Mouse (Mus musculus) forebrain, embryonic 10.5 days (tissue): ENCODE measurements at regions not wholly inside any gene's neighbourhood (a gene's known extent, or its start where the extent isn't known, plus 50 kb on each side); places are given as distances from the start of the nearest gene placed in this dataset.

Experiments
- DNase-seq: peaks from one replicate; pipeline ENCODE4 v3.0.0-alpha.2; 2017; ENCODE audit warnings: low spot score; ENCODE audit errors: extremely low spot score
- H3K27ac ChIP-seq: fragments of 300-500 bp; sonication (generic); 2 replicates; pipeline ENCODE4 v1.5.1; 2016; ENCODE audit warnings: mild to moderate bottlenecking
- H3K27me3 ChIP-seq: fragments of 300-500 bp; sonication (generic); 2 replicates; pipeline ENCODE4 v1.6.1; 2016; ENCODE audit warnings: mild to moderate bottlenecking; ENCODE audit not compliant: poor library complexity, severe bottlenecking
- H3K36me3 ChIP-seq: fragments of 300-500 bp; sonication (generic); replicated peaks from 2 replicates; pipeline ENCODE4 v1.6.1; 2016; ENCODE audit warnings: mild to moderate bottlenecking, moderate library complexity
- H3K4me1 ChIP-seq: fragments of 300-500 bp; sonication (generic); 2 replicates; pipeline ENCODE4 v1.6.1; 2016
- H3K4me3 ChIP-seq: fragments of 300-500 bp; sonication (generic); 2 replicates; pipeline ENCODE4 v1.5.1; 2016; ENCODE audit warnings: mild to moderate bottlenecking, moderate library complexity
- H3K9me3 ChIP-seq: fragments of 300-500 bp; sonication (generic); 2 replicates; pipeline ENCODE4 v1.6.1; 2016; ENCODE audit warnings: mild to moderate bottlenecking, moderate library complexity
- WGBS: fragments of 180-500 bp; shearing (Covaris S2); methylation state at CpG from one replicate; pipeline ENCODE4 v1.1.7; 2016; 5-methylcytosine and 5-hydroxymethylcytosine counted together

- H3K4me3 ChIP-seq = no peak overlapping the region
- DNase-seq = peak; percentile 70
- H3K27ac ChIP-seq = peak overlapping the region; percentile 82
- peaks cover 12% of the 10 kb centered on the region for H3K9me3 ChIP-seq
- H3K36me3 ChIP-seq = no peaks in the 10 kb centered on the region
- WGBS = 43% methylated on average over 15 of the region's 15 CpGs
- peaks cover 56% of the 10 kb centered on the region for H3K27me3 ChIP-seq
- peaks cover 58% of the 10 kb centered on the region for H3K4me1 ChIP-seq
These were observed 70.3 kb downstream of the Matn1 start for GRCm38 (mm10) chr4:131014301-131015081.

GRCm38 (mm10) chr4:131015156-131015555 lies 71.0 kb downstream of the Matn1 start:
- H3K4me1 ChIP-seq = peaks cover 53% of the 10 kb centered on the region
- no peaks in the 10 kb centered on the region for H3K36me3 ChIP-seq
- 28% methylated on average over 2 of the region's 2 CpGs for WGBS
- H3K9me3 ChIP-seq = peaks cover 12% of the 10 kb centered on the region
- peak; percentile 58 for DNase-seq
- H3K27me3 ChIP-seq = peaks cover 54% of the 10 kb centered on the region
- peak overlapping the region; percentile 82 for H3K27ac ChIP-seq
- no peak overlapping the region for H3K4me3 ChIP-seq

GRCm38 (mm10) chr4:131023601-131024000 lies 79.4 kb downstream of the Matn1 start:
- peaks cover 12% of the 10 kb centered on the region; the same call in 1 of the 2 replicates for H3K27me3 ChIP-seq
- WGBS = 59% methylated on average over 6 of the region's 6 CpGs
- no peaks in the 10 kb centered on the region for H3K36me3 ChIP-seq
- H3K4me1 ChIP-seq = peaks cover 15% of the 10 kb centered on the region
- H3K4me3 ChIP-seq = no peak overlapping the region
- no peak for DNase-seq
- H3K9me3 ChIP-seq = peaks cover 5% of the 10 kb centered on the region
- H3K27ac ChIP-seq = no peak overlapping the region

- Histone ChIP-seq H3K27ac (no peak overlapping the region), H3K4me1 (peaks cover 32% of the 10 kb centered on the region), H3K4me3 (no peak overlapping the region), H3K9me3 (no peaks in the 10 kb centered on the region), H3K36me3 (no peaks in the 10 kb centered on the region), H3K27me3 (0 out of 2 replicates have a peak, but pooled peaks cover 3% of the 10 kb centered on the region)
- no peak for DNase-seq
- WGBS = 89% methylated on average over 11 of the region's 11 CpGs
These were observed 92.1 kb downstream of the Matn1 start for GRCm38 (mm10) chr4:131036292-131036691.

GRCm38 (mm10) chr4:131037179-131037578 lies 93.0 kb downstream of the Matn1 start:
- no peak overlapping the region for H3K4me3 ChIP-seq
- 0 out of 2 replicates have a peak, but pooled peaks cover 3% of the 10 kb centered on the region for H3K27me3 ChIP-seq
- peaks cover 30% of the 10 kb centered on the region for H3K4me1 ChIP-seq
- WGBS = 20% methylated on average over 6 of the region's 6 CpGs
- 0 out of 2 replicates have a peak overlapping the region, but pooled peaks have one; percentile 49 for H3K27ac ChIP-seq
- no peaks in the 10 kb centered on the region for H3K36me3 ChIP-seq
- no peaks in the 10 kb centered on the region for H3K9me3 ChIP-seq
- no peak for DNase-seq

GRCm38 (mm10) chr4:131039686-131040085 lies 95.5 kb downstream of the Matn1 start:
- Histone ChIP-seq H3K9me3 (no peaks in the 10 kb centered on the region), H3K4me1 (peaks cover 22% of the 10 kb centered on the region), H3K27ac (no peak overlapping the region), H3K4me3 (no peak overlapping the region), H3K27me3 (0 out of 2 replicates have a peak, but pooled peaks cover 3% of the 10 kb centered on the region), H3K36me3 (no peaks in the 10 kb centered on the region)
- 74% methylated on average over 3 of the region's 3 CpGs for WGBS
- DNase-seq = no peak

GRCm38 (mm10) chr4:131041210-131041609 lies 97.0 kb downstream of the Matn1 start:
- H3K27ac ChIP-seq = no peak overlapping the region
- H3K9me3 ChIP-seq = no peaks in the 10 kb centered on the region
- H3K36me3 ChIP-seq = no peaks in the 10 kb centered on the region
- DNase-seq = no peak
- 86% methylated on average over 2 of the region's 2 CpGs for WGBS
- H3K27me3 ChIP-seq = 0 out of 2 replicates have a peak, but pooled peaks cover 3% of the 10 kb centered on the region
- peaks cover 22% of the 10 kb centered on the region for H3K4me1 ChIP-seq
- no peak overlapping the region for H3K4me3 ChIP-seq

- WGBS = 46% methylated on average over 8 of the region's 8 CpGs
These were observed 101.9 kb downstream of the Matn1 start for GRCm38 (mm10) chr4:131046101-131046500.

GRCm38 (mm10) chr4:131046969-131047650 lies 102.9 kb downstream of the Matn1 start:
- no peaks in the 10 kb centered on the region for H3K9me3 ChIP-seq
- H3K4me1 ChIP-seq = peaks cover 10% of the 10 kb centered on the region
- H3K27ac ChIP-seq = 0 out of 2 replicates have a peak overlapping the region, but pooled peaks have one; percentile 40
- no peaks in the 10 kb centered on the region for H3K36me3 ChIP-seq
- DNase-seq = no peak
- H3K4me3 ChIP-seq = no peak overlapping the region
- WGBS = 75% methylated on average over 12 of the region's 12 CpGs
- H3K27me3 ChIP-seq = no peaks in the 10 kb centered on the region; the same call in 1 of the 2 replicates

More at GRCm38 (mm10) chr4:131046101-131046500, 101.9 kb downstream of the Matn1 start:
- Histone ChIP-seq H3K27me3 (no peaks in the 10 kb centered on the region; the same call in 1 of the 2 replicates), H3K27ac (0 out of 2 replicates have a peak overlapping the region, but pooled peaks have one; percentile 40), H3K4me3 (no peak overlapping the region), H3K36me3 (no peaks in the 10 kb centered on the region), H3K9me3 (no peaks in the 10 kb centered on the region), H3K4me1 (peaks cover 6% of the 10 kb centered on the region; the same call in 1 of the 2 replicates)
- no peak for DNase-seq

- Histone ChIP-seq H3K36me3 (no peaks in the 10 kb centered on the region), H3K9me3 (peaks cover 10% of the 10 kb centered on the region), H3K27ac (no peak overlapping the region), H3K27me3 (no peaks in the 10 kb centered on the region), H3K4me3 (no peak overlapping the region), H3K4me1 (peaks cover 28% of the 10 kb centered on the region)
- DNase-seq = no peak
- WGBS = 87% methylated on average over 3 of the region's 3 CpGs
These were observed 112.1 kb downstream of the Matn1 start for GRCm38 (mm10) chr4:131056293-131056692.

GRCm38 (mm10) chr4:131059572-131059971 lies 115.4 kb downstream of the Matn1 start:
- Histone ChIP-seq H3K36me3 (no peaks in the 10 kb centered on the region), H3K27ac (peak overlapping the region; percentile 66), H3K4me3 (no peak overlapping the region), H3K27me3 (0 out of 2 replicates have a peak, but pooled peaks cover 14% of the 10 kb centered on the region), H3K9me3 (peaks cover 1% of the 10 kb centered on the region; the same call in 1 of the 2 replicates), H3K4me1 (peaks cover 30% of the 10 kb centered on the region)
- DNase-seq = no peak
- WGBS = 72% methylated on average over 7 of the region's 7 CpGs

GRCm38 (mm10) chr4:131060191-131060680 lies 116.1 kb downstream of the Matn1 start:
- Histone ChIP-seq H3K27ac (peak overlapping the region; percentile 67), H3K4me1 (peaks cover 37% of the 10 kb centered on the region), H3K27me3 (peaks cover 19% of the 10 kb centered on the region; the same call in 1 of the 2 replicates), H3K4me3 (no peak overlapping the region), H3K9me3 (no peaks in the 10 kb centered on the region), H3K36me3 (no peaks in the 10 kb centered on the region)
- DNase-seq = no peak
- 45% methylated on average over 1 of the region's 1 CpGs for WGBS
